Mouse (Mus musculus) c-Kit-positive CD71-negative TER-119-negative erythroid progenitor cells, embryonic 14.5 days (primary cell): ENCODE data around the gene Camkmt.

ENCODE experiments used
- DNase-seq: peaks from one replicate; pipeline ENCODE4 v3.0.0-alpha.2; 2013; ENCODE audit warnings: low read depth

Camkmt gene

GRCm38 (mm10) chr17:85090120-85091099 is at the start of gene Camkmt, which contains the start of gene Prepl:
Camkmt (plus strand) TSS chr17:85090552.
Prepl (minus strand) TSS chr17:85090241.
- DNase-seq = peak; percentile 96

- DNase-seq = no peak
These were observed 49.4 kb upstream of the Camkmt start for GRCm38 (mm10) chr17:85040913-85041312.

- DNase-seq = no peak
These were observed 47.9 kb upstream of the Camkmt start for GRCm38 (mm10) chr17:85042419-85042818.

- no peak for DNase-seq
These were observed 46.9 kb upstream of the Camkmt start for GRCm38 (mm10) chr17:85043404-85043816.

GRCm38 (mm10) chr17:85044466-85044865 is 45.9 kb upstream of the Camkmt start:
- DNase-seq = no peak

GRCm38 (mm10) chr17:85045160-85045559 is 45.2 kb upstream of the Camkmt start:
- no peak for DNase-seq

- DNase-seq = no peak
These were observed 42.0 kb upstream of the Camkmt start for GRCm38 (mm10) chr17:85048379-85048778.

GRCm38 (mm10) chr17:85058276-85058675 is 32.1 kb upstream of the Camkmt start:
- DNase-seq = no peak

GRCm38 (mm10) chr17:85059136-85059535 is 31.2 kb upstream of the Camkmt start:
- DNase-seq = no peak

- DNase-seq = peak; percentile 8
These were observed 26.8 kb upstream of the Camkmt start for GRCm38 (mm10) chr17:85063560-85063959.

GRCm38 (mm10) chr17:85067331-85067730 is 23.0 kb upstream of the Camkmt start:
- DNase-seq = no peak

- DNase-seq = no peak
These were observed 19.7 kb upstream of the Camkmt start for GRCm38 (mm10) chr17:85070658-85071057.

- no peak for DNase-seq
These were observed 19.1 kb upstream of the Camkmt start for GRCm38 (mm10) chr17:85071088-85071775.

GRCm38 (mm10) chr17:85072383-85072782 is 18.0 kb upstream of the Camkmt start:
- no peak for DNase-seq

GRCm38 (mm10) chr17:85073214-85073613 is 17.1 kb upstream of the Camkmt start:
- no peak for DNase-seq

GRCm38 (mm10) chr17:85074083-85074482 is 16.3 kb upstream of the Camkmt start:
- no peak for DNase-seq

- DNase-seq = no peak
These were observed 11.1 kb upstream of the Camkmt start for GRCm38 (mm10) chr17:85079276-85079675.

- DNase-seq = no peak
These were observed 9.6 kb upstream of the Camkmt start for GRCm38 (mm10) chr17:85080781-85081180.

GRCm38 (mm10) chr17:85085335-85085734 is 5.0 kb upstream of the Camkmt start:
- DNase-seq = no peak

GRCm38 (mm10) chr17:85086501-85086900 is 3.9 kb upstream of the Camkmt start:
- no peak for DNase-seq

- no peak for DNase-seq
These were observed 2.8 kb upstream of the Camkmt start for GRCm38 (mm10) chr17:85087591-85087990.

- no peak for DNase-seq
These were observed 2.0 kb upstream of the Camkmt start for GRCm38 (mm10) chr17:85088401-85088800.

GRCm38 (mm10) chr17:85089011-85089410 is 1.3 kb upstream of the Camkmt start:
- DNase-seq = no peak
